Mouse (Mus musculus) layer of hippocampus, adult 11-12 months (tissue): ENCODE measurements around the gene Vwa7.
"Not testable (repeated sequence)": the region's sequence is repeated elsewhere in the genome, so short reads cannot be mapped to it uniquely, and the experiment has no call there.

Experiments used
- DNase-seq: peaks from one replicate; pipeline ENCODE4 v3.0.0; 2022; ENCODE audit warnings: low spot score

Vwa7 gene

DNA sequence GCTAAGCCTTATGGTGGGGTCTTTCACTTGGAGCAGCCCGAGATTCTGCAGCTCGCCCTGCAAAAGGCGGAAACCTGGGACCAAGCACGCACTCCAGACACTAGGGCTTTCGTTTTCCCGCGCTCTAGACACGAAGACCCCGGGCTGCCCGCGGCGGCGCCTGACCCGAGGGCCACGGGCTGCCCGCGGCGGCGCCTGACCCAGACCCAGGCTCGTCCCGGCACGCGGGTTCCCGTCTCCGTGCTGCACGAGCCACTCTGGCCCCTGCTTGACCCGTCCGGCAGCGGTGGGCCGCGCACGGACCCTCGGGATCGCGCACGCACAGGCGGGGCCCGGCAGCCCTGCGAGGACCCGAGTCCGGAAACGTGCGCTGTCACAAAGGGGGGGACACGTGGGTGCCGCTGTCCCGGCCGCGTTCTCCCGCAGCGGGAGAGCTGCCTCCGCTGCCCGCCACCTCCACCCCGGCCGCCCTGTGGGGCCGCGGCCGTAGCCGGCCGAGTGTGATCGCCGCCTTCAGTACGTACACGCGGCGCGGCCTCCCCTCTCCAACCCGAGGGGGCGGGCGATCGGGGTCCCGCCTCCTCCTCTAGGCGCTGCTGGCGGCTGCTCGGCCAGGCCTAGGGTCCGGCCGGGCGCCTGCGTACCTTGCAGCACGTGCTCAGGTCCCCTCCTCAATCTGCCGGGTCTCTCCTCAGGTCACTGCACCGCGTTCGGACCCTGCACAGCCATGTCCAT lies 15.5 kb upstream of the Vwa7 start, which contains the start of gene Vars:
Gene Vars (plus strand): TSS at position 271 of the 735 bp plus-strand sequence.
- DNase-seq, result peak; percentile 77

DNA sequence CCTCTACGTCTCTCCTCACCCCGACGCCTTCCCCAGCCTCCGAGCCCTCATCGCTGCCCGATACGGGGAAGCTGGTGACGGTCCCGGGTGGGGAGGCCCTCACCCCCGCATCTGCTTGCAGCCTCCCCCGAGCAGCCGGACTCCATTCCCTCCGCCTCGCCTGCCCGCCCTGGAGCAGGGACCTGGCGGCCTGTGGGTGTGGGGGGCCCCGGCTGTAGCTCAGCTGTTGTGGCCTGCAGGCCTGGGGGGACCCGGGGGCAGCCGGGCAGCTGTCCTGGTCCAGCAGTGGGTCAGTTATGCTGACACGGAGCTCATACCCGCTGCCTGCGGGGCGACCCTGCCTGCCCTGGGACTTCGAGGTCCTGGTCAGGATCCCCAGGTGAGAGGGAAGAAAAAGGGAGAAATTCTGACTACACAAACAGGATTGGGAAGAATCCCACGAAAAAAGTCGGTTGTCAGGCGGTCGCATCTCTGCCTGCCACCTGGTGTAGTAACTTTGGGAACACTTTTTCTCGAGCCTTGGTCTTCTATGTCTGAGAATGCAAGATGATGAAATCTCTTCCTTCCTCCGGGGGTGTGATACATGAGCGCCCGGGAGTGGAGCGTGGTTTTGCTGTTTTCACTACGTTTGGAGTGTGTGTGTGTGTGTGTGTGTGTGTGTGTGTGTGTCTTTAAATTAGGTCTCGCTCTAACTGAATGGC lies 14.8 kb upstream of the Vwa7 start:
- DNase-seq, result no peak

DNA sequence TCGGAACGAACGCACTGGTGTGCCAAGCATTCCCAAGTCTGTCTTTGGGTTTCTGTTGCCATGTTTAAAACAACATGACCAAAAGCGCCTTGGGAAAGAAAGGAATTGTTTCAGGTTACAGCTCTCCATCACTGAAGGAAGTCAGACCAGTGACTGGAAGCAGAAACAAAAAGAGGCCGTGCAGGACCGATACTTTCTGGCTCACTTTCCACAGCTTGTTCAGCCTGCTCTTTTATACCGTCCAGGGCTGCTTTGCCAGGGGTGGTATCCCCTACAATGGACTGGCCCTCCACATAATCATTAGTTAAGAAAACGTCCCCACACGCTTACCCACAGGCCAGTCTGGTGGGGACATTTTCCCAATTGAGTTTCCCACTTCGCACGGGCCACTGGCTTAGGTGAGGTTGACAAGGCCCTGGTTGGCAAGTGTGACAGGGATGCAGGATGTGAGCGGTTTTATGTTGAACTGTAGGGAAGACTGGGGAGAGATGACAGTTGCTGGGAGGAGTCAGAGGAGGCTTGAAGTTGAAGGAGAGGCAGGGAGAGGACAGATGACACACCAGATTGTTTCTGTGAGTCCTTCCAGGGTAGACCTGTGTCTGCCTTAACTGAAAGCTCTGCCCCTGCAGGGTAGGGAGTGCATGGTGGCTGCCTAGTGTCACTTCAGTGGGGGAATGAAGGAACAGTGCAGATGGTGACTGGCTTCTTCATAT lies 14.1 kb upstream of the Vwa7 start:
- DNase-seq, result no peak

DNA sequence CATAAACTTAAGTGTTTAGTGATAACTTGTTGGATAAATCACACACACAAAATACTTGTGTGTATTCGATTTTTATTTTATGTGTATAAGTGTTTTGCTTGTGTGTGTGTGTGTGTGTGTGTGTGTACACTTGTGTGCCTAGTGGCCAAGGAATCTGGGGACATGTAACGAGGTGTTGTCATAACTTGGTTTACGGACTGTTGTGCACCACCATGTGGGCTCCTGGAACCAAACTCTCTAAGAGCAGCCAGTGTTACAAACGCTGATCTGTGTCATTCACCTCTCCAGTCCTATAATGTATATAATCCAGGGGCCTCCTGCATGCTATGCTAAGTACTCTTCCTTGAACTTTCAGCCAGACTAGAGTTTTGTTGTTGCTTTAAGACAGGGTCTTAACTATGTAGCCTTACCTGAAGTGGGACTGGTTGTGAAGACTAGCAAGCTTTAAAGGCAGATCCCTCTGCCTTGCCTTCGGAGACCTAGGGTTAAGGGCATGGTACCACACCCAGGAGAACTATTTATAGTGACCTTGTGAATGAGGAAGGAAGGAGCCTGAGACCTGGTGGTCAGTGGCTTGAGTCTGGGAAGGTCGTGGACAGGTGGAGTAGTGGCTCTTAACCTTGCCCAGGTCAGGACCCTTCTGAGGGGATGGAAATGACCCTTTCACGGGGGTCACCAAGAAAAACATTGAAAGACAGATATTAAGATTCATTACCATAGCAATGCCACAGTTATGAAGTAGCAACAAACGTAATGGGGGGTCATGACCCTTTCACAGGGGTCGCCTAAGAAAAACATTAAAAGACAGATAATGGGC lies 13.1 kb upstream of the Vwa7 start:
- DNase-seq, result no peak

DNA sequence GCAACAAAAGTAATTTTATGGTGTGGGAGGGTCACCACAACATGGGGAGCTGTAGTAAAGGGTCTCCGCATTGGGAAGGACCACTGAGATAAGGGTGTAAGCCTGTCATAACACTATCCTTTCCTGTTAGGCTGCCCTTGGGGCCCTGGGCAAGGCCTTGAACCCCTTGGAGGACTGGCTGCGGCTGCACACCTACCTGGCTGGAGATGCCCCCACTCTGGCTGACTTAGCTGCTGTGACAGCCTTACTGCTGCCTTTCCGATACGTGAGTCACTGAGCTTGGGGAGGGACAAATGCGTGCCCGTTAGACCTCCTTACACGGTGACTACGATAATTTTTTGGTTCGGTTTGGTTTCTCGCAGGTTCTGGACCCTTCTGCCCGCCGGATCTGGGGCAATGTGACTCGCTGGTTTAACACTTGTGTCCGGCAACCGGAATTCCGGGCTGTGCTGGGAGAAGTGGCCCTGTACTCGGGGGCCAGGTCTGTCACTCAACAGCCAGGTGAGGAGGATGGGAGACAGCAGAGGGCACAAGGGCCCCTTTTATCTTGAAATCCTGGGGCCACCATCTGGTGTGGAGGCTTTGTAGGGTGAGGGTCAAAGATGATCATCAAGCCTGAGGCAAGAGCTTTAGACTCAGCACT lies 12.2 kb upstream of the Vwa7 start:
- DNase-seq, result no peak

DNA sequence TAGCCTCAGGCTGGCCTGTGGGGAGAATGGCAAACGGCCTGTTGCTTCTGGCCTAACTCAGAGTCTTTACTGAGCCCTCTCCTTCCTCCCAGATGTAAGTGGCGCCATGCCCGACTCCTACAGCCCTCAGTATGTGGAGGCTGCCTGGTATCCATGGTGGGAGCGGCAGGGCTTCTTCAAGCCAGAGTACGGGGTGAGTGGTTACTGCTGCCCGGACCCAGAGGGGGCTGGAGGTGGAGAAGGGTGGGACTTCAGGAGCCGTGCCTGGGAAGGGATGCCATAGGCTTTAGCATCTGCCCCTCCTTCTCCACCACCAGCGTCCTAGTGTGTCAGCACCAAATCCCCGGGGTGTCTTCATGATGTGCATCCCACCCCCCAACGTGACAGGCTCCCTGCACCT lies 11.2 kb upstream of the Vwa7 start:
- DNase-seq, result no peak

DNA sequence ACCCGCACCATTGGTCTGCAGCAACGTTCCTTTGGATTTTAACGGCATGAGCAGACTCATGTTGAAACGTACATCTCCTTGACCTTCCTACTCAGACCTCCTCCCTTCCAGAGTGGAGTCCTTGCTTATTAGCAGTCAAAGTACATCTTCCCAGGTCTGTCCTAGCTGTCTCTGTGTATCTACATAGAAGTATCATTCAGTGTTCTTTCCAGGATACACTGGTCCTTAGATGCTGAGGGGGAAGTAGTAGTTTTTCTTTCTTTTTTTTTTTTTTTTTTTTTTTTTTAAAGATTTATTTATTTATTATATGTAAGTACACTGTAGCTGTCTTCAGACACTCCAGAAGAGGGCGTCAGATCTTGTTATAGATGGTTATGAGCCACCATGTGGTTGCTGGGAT lies 10.5 kb upstream of the Vwa7 start:
- DNase-seq, result not testable (repeated sequence)

DNA sequence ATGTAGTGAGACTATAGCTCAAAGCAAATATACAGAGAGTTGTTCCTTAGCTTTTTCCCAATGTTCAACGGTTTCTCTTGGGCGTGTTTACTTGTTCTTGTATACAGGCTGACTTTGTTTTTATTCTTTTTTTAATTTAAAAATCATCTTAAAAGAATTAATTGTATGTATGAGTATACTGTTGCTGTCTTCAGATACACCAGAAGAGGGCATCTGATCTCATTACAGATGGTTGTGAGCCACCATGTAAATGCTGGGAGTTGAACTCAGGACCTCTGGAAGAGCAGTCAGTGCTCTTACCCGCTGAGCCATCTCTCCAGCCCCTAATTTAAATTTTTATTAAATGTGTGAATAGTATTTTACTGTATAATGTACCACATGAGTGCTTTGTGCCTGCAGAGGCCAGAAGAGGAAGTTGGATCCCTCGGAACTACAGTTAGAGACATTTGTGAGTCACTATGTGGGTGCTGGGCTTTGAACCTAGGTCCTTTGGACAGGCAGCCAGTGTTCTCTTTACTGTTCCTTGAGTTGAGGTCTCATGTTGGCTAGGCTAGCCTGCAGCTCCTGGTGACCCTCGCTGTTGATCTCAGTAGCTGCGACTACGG lies 8.9 kb upstream of the Vwa7 start:
- no peak for DNase-seq

DNA sequence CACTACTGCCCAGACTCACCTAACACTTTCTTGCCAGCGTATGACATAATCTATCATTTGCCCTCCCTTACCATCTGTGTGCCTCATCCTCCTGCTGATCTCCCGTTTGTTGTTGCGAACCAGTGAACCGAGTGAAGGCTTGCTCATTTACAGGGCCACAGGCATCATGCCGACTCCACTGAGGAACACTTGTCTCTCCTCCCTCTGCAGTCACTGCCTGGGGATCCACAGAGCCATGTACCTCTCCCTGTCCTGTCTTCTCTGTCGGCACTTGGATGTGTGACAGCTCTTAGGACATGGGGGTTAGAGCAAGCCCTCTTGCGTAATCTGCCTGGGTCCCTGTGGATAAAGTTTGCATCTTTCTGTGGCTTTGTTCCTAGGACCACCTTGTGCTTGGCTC lies 6.8 kb upstream of the Vwa7 start:
- DNase-seq, result no peak

DNA sequence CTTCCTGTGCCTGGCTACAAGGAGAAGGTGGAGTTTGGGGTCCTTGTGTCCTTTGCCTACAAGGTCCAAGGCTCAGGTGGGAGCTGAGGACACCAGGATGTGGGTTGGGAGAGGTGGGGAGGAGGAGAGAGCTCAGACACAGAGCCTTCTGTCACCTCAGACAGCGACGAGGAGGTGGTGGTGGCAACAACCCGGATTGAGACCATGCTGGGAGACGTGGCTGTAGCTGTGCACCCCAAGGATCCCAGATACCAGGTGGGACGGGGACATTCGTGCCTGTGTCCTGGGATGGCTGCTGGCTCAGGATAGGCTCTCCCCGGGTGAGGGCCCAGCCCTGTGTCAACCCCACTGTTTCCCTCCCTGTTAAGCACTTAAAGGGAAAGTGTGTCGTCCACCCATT lies 4.9 kb upstream of the Vwa7 start:
- no peak for DNase-seq

DNA sequence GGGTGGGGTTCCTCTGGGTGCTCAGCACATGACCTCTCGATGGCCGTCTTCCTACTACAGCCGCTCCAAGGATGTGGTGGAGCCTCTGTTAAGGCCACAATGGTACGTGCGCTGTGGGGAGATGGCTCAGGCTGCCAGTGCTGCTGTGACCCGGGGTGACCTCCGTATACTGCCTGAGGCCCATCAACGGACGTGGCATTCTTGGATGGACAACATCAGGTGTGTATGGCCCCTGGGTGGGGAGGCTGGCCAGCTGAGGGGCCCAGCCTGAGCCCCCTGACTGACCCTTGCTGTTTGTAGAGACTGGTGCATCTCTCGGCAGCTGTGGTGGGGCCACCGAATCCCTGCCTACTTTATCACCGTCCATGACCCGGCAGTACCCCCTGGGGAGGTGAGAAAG lies 3.9 kb upstream of the Vwa7 start:
- no peak for DNase-seq

DNA sequence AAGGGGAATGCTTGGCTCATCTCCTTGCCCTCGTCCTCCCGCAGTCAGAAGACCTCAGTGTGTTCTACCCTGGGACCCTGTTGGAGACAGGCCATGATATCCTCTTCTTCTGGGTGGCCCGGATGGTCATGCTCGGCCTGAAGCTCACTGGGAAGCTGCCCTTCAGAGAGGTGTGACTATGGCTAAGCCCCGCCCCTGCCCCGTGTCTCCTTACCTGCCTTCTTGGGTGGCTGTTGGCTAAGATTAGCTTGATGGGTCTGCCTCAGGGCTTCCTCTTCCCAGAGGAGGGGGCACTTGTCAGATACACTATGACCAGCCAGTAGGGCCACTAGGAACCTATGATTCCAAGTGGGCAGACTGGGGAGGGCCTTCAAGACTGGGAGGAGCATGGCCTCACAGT lies 3.2 kb upstream of the Vwa7 start:
- DNase-seq, result no peak

DNA sequence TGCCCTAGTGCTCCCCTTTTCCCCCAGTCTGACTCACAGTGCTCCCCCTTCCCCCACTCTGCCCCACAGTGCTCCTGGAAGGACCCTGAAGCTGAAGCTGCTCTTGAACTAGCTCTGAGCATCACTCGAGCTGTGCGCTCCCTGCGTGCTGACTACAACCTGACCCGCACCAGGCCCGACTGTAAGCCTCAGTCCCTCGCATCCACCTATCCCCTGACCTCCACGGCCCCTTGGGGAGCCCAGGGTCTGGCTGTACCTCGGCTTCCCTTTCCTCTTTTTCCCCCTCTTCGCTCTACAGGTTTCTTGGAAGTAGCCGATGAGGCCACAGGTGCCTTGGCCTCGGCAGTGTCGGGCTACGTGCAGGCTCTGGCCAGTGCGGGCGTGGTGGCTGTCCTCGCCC lies 1.1 kb upstream of the Vwa7 start:
- DNase-seq, result no peak

DNA sequence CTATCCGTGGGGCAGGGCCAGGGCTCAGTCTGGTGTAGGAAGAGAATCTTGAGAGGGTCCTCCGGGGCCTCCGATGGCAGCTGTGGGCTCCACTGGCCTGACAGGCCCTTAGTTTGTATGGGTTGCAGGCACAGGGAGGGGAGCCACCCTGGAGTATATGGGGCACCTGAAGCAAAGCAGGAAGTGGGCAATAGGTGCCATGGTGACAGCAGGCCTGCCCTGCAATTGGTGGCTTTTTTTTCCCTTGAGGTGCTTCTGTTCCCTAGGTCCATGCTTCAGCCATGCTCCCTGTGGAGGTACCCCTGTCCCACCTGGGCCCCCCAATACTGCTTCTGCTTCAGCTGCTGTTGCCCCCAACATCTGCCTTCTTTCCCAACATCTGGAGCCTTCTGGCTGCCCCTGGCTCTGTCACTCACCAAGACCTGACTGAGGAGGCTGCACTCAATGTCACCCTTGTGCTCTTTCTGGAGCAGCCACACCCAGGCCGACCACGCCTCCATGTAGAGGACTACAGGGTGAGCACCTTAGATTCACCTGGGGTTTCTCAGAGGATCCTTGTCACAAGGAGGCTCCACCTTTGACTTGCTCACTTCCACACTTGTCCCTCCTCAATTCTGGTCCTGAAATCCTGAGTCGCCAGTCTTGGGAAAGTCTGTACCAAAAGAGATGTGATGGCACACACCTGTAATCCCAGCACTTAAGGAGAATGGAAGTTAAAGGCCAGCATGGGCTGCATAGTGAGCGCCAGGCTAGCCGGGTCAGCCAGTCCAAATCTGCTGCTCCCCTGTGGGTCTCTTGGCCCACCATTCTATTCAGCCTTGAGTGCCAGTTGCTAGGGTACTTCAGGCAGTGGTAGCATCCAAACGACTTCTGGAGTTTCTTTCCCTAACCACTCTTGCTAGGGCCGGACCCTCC lies 669 bp downstream of the Vwa7 start:
- DNase-seq, result no peak

DNA sequence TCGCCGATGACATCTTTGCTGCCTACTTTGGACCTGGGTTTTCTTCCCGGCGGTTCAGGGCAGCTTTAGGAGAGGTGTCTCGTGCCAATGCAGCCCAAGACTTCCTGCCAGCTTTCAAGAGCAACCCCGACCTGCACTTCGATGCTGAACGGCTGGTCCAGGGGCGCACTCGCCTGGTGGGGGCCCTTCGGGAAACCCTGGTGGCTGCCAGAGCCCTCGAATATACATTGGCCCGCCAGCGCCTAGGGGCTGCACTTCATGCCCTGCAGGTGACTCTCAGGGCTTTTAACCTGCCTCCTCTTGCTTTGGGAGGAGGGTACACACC lies 1.3 kb downstream of the Vwa7 start:
- no peak for DNase-seq

DNA sequence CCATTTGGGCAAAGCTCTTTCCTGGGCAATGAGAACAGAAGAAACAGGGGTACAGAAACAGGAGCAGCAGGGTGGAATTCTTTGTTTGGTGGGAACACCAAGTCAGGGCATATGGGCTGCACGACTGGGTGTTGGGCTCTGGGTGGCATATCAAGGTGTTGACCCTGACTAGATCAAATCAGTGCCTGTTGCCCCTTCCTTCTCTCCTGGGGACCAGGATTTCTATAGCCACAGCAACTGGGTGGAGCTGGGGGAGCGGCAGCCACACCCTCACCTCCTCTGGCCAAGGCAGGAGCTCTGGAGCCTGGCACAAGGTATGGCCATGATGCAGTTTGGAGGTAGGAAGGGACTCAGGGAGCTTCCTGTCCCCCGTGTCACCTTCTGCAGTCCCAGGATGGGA lies 1.8 kb downstream of the Vwa7 start:
- no peak for DNase-seq

DNA sequence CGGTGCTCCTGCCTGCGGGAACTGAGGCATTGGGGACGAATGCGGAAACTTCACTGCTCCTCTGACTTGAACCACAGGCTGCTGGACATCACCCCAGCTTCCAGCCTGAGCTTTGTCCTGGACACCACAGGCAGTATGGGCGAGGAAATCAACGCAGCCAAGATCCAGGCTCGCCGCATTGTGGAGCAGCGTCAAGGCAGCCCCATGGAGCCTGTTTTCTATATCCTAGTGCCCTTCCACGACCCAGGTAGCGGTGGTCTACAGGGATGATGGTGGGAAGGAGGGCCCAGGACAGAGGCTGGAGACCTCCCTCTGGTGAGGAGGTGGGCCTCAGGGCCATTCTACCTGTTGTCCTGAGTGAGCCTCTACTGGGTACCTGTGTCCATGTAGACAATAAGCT lies 3.5 kb downstream of the Vwa7 start:
- no peak for DNase-seq

DNA sequence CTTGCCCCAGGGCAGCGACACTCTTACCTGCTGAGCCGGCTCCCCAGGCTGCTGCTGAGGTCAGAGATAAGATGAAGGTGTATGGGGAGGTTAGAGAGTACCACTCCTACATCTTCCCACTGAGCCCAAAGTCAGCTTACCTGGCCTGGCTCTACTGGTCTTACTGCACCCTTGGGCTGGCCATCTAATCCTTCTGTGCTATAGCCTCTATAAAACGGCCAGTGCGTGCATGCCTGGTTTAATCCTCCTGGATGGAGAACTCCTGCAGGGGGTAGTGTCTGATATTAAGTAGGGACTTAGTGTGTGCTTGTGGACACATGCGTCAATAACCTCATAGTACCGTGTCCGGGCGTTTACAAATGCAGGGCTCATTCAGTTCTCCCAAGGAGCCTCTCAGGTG lies 4.2 kb downstream of the Vwa7 start:
- no peak for DNase-seq

DNA sequence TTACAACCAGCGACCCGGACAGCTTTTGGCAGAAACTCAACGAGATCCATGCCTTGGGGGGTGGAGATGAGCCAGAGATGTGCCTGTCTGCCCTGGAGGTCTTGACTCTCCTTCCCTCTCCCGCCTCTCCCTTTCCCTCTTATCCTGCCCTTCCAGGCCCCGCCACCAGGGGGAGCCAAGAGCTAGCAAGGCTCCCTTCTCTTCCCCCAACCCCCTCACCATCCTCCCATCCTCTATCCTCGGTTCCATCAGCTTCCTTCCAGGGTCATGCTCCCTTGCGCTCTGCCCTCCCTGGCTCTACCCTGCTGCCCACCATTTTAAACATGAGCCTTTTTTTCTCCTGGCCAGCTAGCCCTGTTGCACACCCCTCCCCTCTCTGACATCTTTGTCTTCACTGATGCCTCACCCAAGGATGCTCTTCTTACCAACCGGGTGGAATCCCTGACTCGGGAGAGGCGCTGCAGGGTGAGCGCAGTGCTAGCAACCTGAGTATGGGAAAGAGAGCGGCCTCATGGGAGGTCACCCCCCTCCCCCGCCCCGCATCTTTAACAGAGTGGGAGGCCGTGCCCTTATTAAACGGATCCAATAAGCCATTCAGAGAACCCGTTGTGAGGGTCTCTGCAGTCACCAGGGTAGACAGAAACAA lies 4.9 kb downstream of the Vwa7 start:
- DNase-seq, result peak; percentile 91
